ENCODE assay signal across 12 mouse cellular contexts in the genomic region with DNA sequence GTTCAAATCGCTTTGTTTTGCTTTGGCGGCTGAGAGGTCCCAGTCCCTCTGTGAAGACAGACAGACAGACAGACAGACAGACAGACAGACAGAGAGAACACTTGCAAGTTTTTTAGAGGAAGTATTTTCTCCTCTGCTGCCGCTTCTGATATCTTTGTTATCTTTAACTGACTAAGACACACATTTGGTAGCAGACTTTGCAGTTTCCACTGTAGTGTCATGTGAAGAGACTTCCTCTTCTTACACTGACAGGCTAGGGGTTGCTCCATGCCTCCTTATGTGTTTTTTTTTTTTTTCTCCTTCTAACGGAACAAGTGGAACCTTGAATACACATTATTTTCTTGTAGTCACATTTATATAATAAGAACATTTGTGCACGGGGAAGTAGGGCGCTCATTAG. TPM values are rescaled to one million over a fixed set of nuclear protein-coding genes. Genes with fewer than 3 reads are reported as not detected.
DNase-seq lines count a peak whose midpoint lies in the region; ATAC-seq and TF ChIP-seq lines count a peak whose summit lies in the region.
"Had no signal": no experiment of that assay in that cellular context is flagged by ENCODE, and none has a peak within 500 bp of the region (broad histone marks: within the 10 kb centered on the region; RNA-seq: fewer than 3 reads in every experiment).

No protein-coding gene starts in this region.

- in situ Hi-C loops in CH12.LX (cut with MboI; ENCODE audit: low pct_ligation_motif_present, low pct_unique_long_range_greater_than_20kb, low sequenced_read_pairs): no loop called here

- dilution Hi-C loops in CH12.LX (cut with MboI; ENCODE audit: extremely low pct_ligation_motif_present, extremely low pct_unique_long_range_greater_than_20kb, low sequenced_read_pairs): no loop called here

- TF ChIP-seq POLR2A in CH12.LX (IDR thresholded peaks at IDR 0.05; ENCODE audit: low read depth, low read length): no peak
- no peak for TF ChIP-seq POLR2A in cortical plate, adult 2 months (IDR thresholded peaks at IDR 0.05; ENCODE audit: extremely low read depth, insufficient read depth, low read length)

- DNase-seq in heart, adult 8-10 months (ENCODE audit: low spot score): no peak
- no peak for DNase-seq in CH12.LX (ENCODE audit: extremely low read depth)
- no peak for DNase-seq in midbrain, postnatal 0 days (ENCODE audit: low spot score)
- no peak for DNase-seq in spleen, adult 18-20 months
- no peak for DNase-seq in lung, postnatal 36 days
- DNase-seq: right cerebral cortex, adult 18-20 months had no signal

- no peak overlapping the region for H3K9ac ChIP-seq in heart, embryonic 16.5 days (ENCODE audit: low read length)
- no peak overlapping the region for H3K9ac ChIP-seq in CH12.LX (ENCODE audit: insufficient read depth, low read depth)
- H3K9ac ChIP-seq in midbrain, postnatal 0 days (replicated peaks; ENCODE audit: low read length, poor library complexity, severe bottlenecking): no peak overlapping the region
- H3K9ac ChIP-seq: lung, embryonic 15.5 days had no signal

- no peak overlapping the region for H3K4me2 ChIP-seq in heart, embryonic 16.5 days (ENCODE audit: low read depth, low read length)
- no peak overlapping the region for H3K4me2 ChIP-seq in CH12.LX (ENCODE audit: insufficient read depth, low read depth, poor library complexity, severe bottlenecking)
- no peak overlapping the region for H3K4me2 ChIP-seq in midbrain, postnatal 0 days (ENCODE audit: low read depth, low read length, poor library complexity, severe bottlenecking)
- H3K4me2 ChIP-seq: lung, embryonic 15.5 days had no signal

- peak overlapping the region; percentile 26; the same call in 1 of the 2 replicates for H3K27ac ChIP-seq in heart, embryonic 16.5 days (ENCODE audit: low read length)
- 0 out of 2 replicates have a peak overlapping the region, but pooled peaks have one; percentile 20 for H3K27ac ChIP-seq in CH12.LX (ENCODE audit: insufficient read depth, low read depth)
- H3K27ac ChIP-seq in cortical plate, adult 2 months (ENCODE audit: insufficient read depth, low read length): peak overlapping the region; percentile 81; the same call in 1 of the 2 replicates
- no peak overlapping the region for H3K27ac ChIP-seq in midbrain, postnatal 0 days (ENCODE audit: low read depth, low read length)
- H3K27ac ChIP-seq: lung, embryonic 15.5 days had no signal

- H3K36me3 ChIP-seq in heart, embryonic 16.5 days (ENCODE audit: control insufficient read depth, insufficient read depth): peaks cover 56% of the 10 kb centered on the region
- H3K36me3 ChIP-seq in CH12.LX (replicated peaks in 1 of 2; ENCODE audit: control insufficient read depth in 1 of 2, insufficient read depth in 1 of 2, low read length in 1 of 2): peaks cover 85 to 91% of the 10 kb centered on the region in 2 experiments
- H3K36me3 ChIP-seq in megakaryocyte, embryonic 14.5 days (replicated peaks; ENCODE audit: low read length): peaks cover 99% of the 10 kb centered on the region
- H3K36me3 ChIP-seq in midbrain, postnatal 0 days (ENCODE audit: insufficient read depth, low read length): peaks cover 10% of the 10 kb centered on the region; the same call in 1 of the 2 replicates

- peaks cover 21% of the 10 kb centered on the region; the same call in 1 of the 2 replicates for H3K79me2 ChIP-seq in CH12.LX (replicated peaks; ENCODE audit: control insufficient read depth, extremely low read depth, insufficient read depth, poor library complexity, severe bottlenecking)

- no peaks in the 10 kb centered on the region for H3K27me3 ChIP-seq in heart, embryonic 16.5 days (ENCODE audit: control insufficient read depth, insufficient read depth, low read length)
- no peaks in the 10 kb centered on the region for H3K27me3 ChIP-seq in CH12.LX (replicated peaks)
- no peaks in the 10 kb centered on the region for H3K27me3 ChIP-seq in megakaryocyte, embryonic 14.5 days (replicated peaks)
- H3K27me3 ChIP-seq in midbrain, postnatal 0 days (ENCODE audit: insufficient read depth, low read length): no peaks in the 10 kb centered on the region
- H3K27me3 ChIP-seq: lung, embryonic 15.5 days had no signal

- no peaks in the 10 kb centered on the region for H3K9me3 ChIP-seq in heart, embryonic 16.5 days (replicated peaks; ENCODE audit: control insufficient read depth, low read length)
- no peaks in the 10 kb centered on the region for H3K9me3 ChIP-seq in CH12.LX (replicated peaks; ENCODE audit: low read length)
- no peaks in the 10 kb centered on the region for H3K9me3 ChIP-seq in megakaryocyte, embryonic 14.5 days
- no peaks in the 10 kb centered on the region for H3K9me3 ChIP-seq in midbrain, postnatal 0 days (ENCODE audit: low read length)
- H3K9me3 ChIP-seq: lung, embryonic 15.5 days had no signal

- no peak for TF ChIP-seq CTCF in CH12.LX (conservative IDR thresholded peaks at IDR 0.05 in 1 of 2, IDR thresholded peaks at IDR 0.05 in 1 of 2; ENCODE audit: low read depth in 2 of 2, low read length in 2 of 2)
- no peak for TF ChIP-seq CTCF in cortical plate, adult 2 months (IDR thresholded peaks at IDR 0.05; ENCODE audit: extremely low read depth, insufficient read depth, low read length)
- no peak for TF ChIP-seq CTCF in midbrain, postnatal 0 days (IDR thresholded peaks at IDR 0.05)

- 68% methylated on average over 6 of the region's 6 CpGs for whole genome bisulfite sequencing in heart, embryonic 16.5 days
- 95% methylated on average over 6 of the region's 6 CpGs for WGBS in midbrain, postnatal 0 days

- no peaks in the 10 kb centered on the region for H3K4me1 ChIP-seq in heart, embryonic 16.5 days (ENCODE audit: control insufficient read depth, insufficient read depth, low read length)
- peaks cover 9 to 78% of the 10 kb centered on the region in 2 experiments for H3K4me1 ChIP-seq in CH12.LX (ENCODE audit: control insufficient read depth in 1 of 2, insufficient read depth in 2 of 2)
- H3K4me1 ChIP-seq in cortical plate, adult 2 months (ENCODE audit: control insufficient read depth, insufficient read depth, low read length): peaks cover 4% of the 10 kb centered on the region
- H3K4me1 ChIP-seq in megakaryocyte, embryonic 14.5 days: peaks cover 61% of the 10 kb centered on the region
- H3K4me1 ChIP-seq in midbrain, postnatal 0 days (ENCODE audit: insufficient read depth, low read length): no peaks in the 10 kb centered on the region
- H3K4me1 ChIP-seq: lung, embryonic 15.5 days had no signal

- H3K4me3 ChIP-seq in heart, embryonic 16.5 days (ENCODE audit: low read length): no peak overlapping the region
- H3K4me3 ChIP-seq in CH12.LX (replicated peaks in 1 of 3; ENCODE audit: low read depth in 2 of 3, low read length in 2 of 3, poor library complexity in 1 of 3): no peak overlapping the region
- no peak overlapping the region for H3K4me3 ChIP-seq in cortical plate, adult 2 months (ENCODE audit: insufficient read depth, low read length)
- H3K4me3 ChIP-seq in megakaryocyte, embryonic 14.5 days (replicated peaks): peak overlapping the region; percentile 77
- H3K4me3 ChIP-seq in midbrain, postnatal 0 days (ENCODE audit: low read depth, low read length): no peak overlapping the region
- H3K4me3 ChIP-seq: lung, embryonic 15.5 days had no signal

- TF ChIP-seq EP300 in CH12.LX (IDR thresholded peaks at IDR 0.05; ENCODE audit: low read length): no peak

- no peak for TF ChIP-seq RAD21 in CH12.LX (IDR thresholded peaks at IDR 0.05; ENCODE audit: low read depth, low read length)

- no peak for ATAC-seq in heart, embryonic 16.5 days (replicated peaks; ENCODE audit: extremely low read depth, insufficient read depth, low FRiP score)
- no peak for ATAC-seq in midbrain, postnatal 0 days (ENCODE audit: low FRiP score)

TF ChIP-seq in CH12.LX, 34 proteins besides CTCF, POLR2A, EP300 and RAD21 (continues in another document):
- TF ChIP-seq KAT2A (IDR thresholded peaks at IDR 0.05; ENCODE audit: insufficient replicate concordance, low read length): no peak
- no peak for TF ChIP-seq ZNF384 (IDR thresholded peaks at IDR 0.05; ENCODE audit: low read depth, low read length)
- no peak for TF ChIP-seq MXI1 (IDR thresholded peaks at IDR 0.05; ENCODE audit: low read depth, low read length)
- no peak for TF ChIP-seq POLR2AphosphoS2 (IDR thresholded peaks at IDR 0.05; ENCODE audit: low read depth, low read length)
- no peak for TF ChIP-seq NRF1 (IDR thresholded peaks at IDR 0.05; ENCODE audit: low read depth, low read length)
- TF ChIP-seq UBTF (IDR thresholded peaks at IDR 0.05; ENCODE audit: low read depth, low read length): no peak

RNA-seq across cellular contexts. Expression of gene Cflar, which starts 31.9 kb away (rescaled TPM):
- polyA plus RNA-seq in heart, embryonic 16.5 days (2015; fragmentation: Nextera tagmentation; extraction: Ambion mirVana): 39.2 and 42.0 TPM in 2 replicates
- 10 to 100 TPM; 43.5 to 60.4 (median 50.3) TPM for total RNA-seq in heart, adult 8-10 months (2022)
- total RNA-seq in CH12.LX (2012; rRNA removed) (46.8 and 49.2 TPM in 2 replicates), CH12.LX (2014; rRNA removed) (81.1 and 82.0 TPM in 2 replicates)
- 28.3 and 35.7 TPM in 2 replicates for polyA plus RNA-seq in CH12.LX (2012; ENCODE audit: insufficient read length, low read depth)
- polyA plus RNA-seq in cortical plate, adult 2 months (2012; rRNA removed): 13.2 and 14.7 TPM in 2 replicates
- polyA plus RNA-seq in megakaryocyte, embryonic 14.5 days (2012; ENCODE audit: insufficient read depth, low replicate concordance): 3.4 and 5.3 TPM in 2 replicates
- total RNA-seq in midbrain, postnatal 0 days (2014; rRNA removed): 15.3 and 17.4 TPM in 2 replicates
- 15.8 and 16.7 TPM in 2 replicates for polyA plus RNA-seq in midbrain, postnatal 0 days (2015; fragmentation: Nextera tagmentation; extraction: Ambion mirVana)

RNA-seq across cellular contexts. Expression of gene Als2cr12, which starts 47.5 kb away (rescaled TPM):
- not detected in 2 replicates for polyA plus RNA-seq in heart, embryonic 16.5 days (2015; fragmentation: Nextera tagmentation; extraction: Ambion mirVana)
- not detected for total RNA-seq in heart, adult 8-10 months (2022)
- total RNA-seq in CH12.LX (2012; rRNA removed): not detected in 2 replicates
- not detected in 2 replicates for total RNA-seq in CH12.LX (2014; rRNA removed)
- 0.22 and 0.33 TPM in 2 replicates for polyA plus RNA-seq in CH12.LX (2012; ENCODE audit: insufficient read length, low read depth)
- not detected in 2 replicates for polyA plus RNA-seq in cortical plate, adult 2 months (2012; rRNA removed)
- polyA plus RNA-seq in megakaryocyte, embryonic 14.5 days (2012; ENCODE audit: insufficient read depth, low replicate concordance): not detected in 2 replicates
- not detected in 2 replicates for total RNA-seq in midbrain, postnatal 0 days (2014; rRNA removed)
- 0.16 TPM in 1 of 2 replicates, not detected in the other for polyA plus RNA-seq in midbrain, postnatal 0 days (2015; fragmentation: Nextera tagmentation; extraction: Ambion mirVana)
- total RNA-seq: gastrocnemius, adult 8-10 months; layer of hippocampus, adult 18-20 months had no signal

RNA-seq across cellular contexts. Expression of gene Casp8, which starts 51.9 kb away (rescaled TPM):
- polyA plus RNA-seq in heart, embryonic 16.5 days (2015; fragmentation: Nextera tagmentation; extraction: Ambion mirVana): 24.6 and 26.0 TPM in 2 replicates
- total RNA-seq in heart, adult 8-10 months (2022): 1 to 10 TPM; 6.2 to 9.8 (median 7.3) TPM
- total RNA-seq in CH12.LX (2012; rRNA removed) (36.2 and 42.6 TPM in 2 replicates), CH12.LX (2014; rRNA removed) (59.3 and 69.9 TPM in 2 replicates)
- polyA plus RNA-seq in CH12.LX (2012; ENCODE audit: insufficient read length, low read depth): 53.3 and 64.9 TPM in 2 replicates
- 2.3 and 3.1 TPM in 2 replicates for polyA plus RNA-seq in cortical plate, adult 2 months (2012; rRNA removed)
- 2.4 TPM in 1 of 2 replicates, not detected in the other for polyA plus RNA-seq in megakaryocyte, embryonic 14.5 days (2012; ENCODE audit: insufficient read depth, low replicate concordance)
- total RNA-seq in midbrain, postnatal 0 days (2014; rRNA removed): 2.2 and 2.5 TPM in 2 replicates
- polyA plus RNA-seq in midbrain, postnatal 0 days (2015; fragmentation: Nextera tagmentation; extraction: Ambion mirVana): 3.5 and 4.3 TPM in 2 replicates
